Mouse (Mus musculus) intestine, embryonic 16.5 days (tissue): ENCODE data around the gene Gm266. TPM values are rescaled to one million over a fixed set of nuclear protein-coding genes. Genes with fewer than 3 reads are reported as not detected.

Experiments
- ATAC-seq: fragments of 200-750 bp; cut with Nextera tagmentation; 2 replicates; pipeline ENCODE4 v1.8.0; 2017; ENCODE audit warnings: moderate TSS enrichment, moderate library complexity
- H3K27ac ChIP-seq: fragments of 300-500 bp; sonication (generic); 2 replicates; pipeline ENCODE4 v1.5.1; 2014; ENCODE audit warnings: mild to moderate bottlenecking, low read length
- H3K27me3 ChIP-seq: fragments of 300-500 bp; sonication (generic); replicated peaks from 2 replicates; pipeline ENCODE4 v1.6.1; 2014; ENCODE audit warnings: low read length, control low read depth, mixed read lengths; ENCODE audit not compliant: control insufficient read depth, insufficient read depth
- H3K36me3 ChIP-seq: fragments of 300-500 bp; sonication (generic); 2 replicates; pipeline ENCODE4 v1.6.1; 2014; ENCODE audit warnings: low read length, control low read depth; ENCODE audit not compliant: control insufficient read depth, insufficient read depth
- H3K4me1 ChIP-seq: fragments of 300-500 bp; sonication (generic); 2 replicates; pipeline ENCODE4 v1.6.1; 2014; ENCODE audit warnings: low read length, control low read depth, mixed read lengths; ENCODE audit not compliant: control insufficient read depth, insufficient read depth
- H3K4me2 ChIP-seq: fragments of 300-500 bp; sonication (generic); 2 replicates; pipeline ENCODE4 v1.6.1; 2014; ENCODE audit warnings: low read depth, low read length, control low read depth
- H3K4me3 ChIP-seq: fragments of 300-500 bp; sonication (generic); 2 replicates; pipeline ENCODE4 v1.5.1; 2014; ENCODE audit warnings: mild to moderate bottlenecking, low read length
- H3K9ac ChIP-seq: fragments of 300-500 bp; sonication (generic); 2 replicates; pipeline ENCODE4 v1.6.1; 2014; ENCODE audit warnings: low read depth, low read length
- H3K9me3 ChIP-seq: fragments of 300-500 bp; sonication (generic); 2 replicates; pipeline ENCODE4 v1.6.1; 2016; ENCODE audit warnings: low read length, control low read depth; ENCODE audit not compliant: control insufficient read depth
- WGBS: fragments of 180-500 bp; shearing (Covaris S2); extraction: QIAGEN DNeasy Blood & Tissue Kit; methylation state at CpG from one replicate; pipeline ENCODE4 v1.1.7; 2014; 5-methylcytosine and 5-hydroxymethylcytosine counted together
- polyA plus RNA-seq: library from polyadenylated mRNA; unstranded; fragments of >200 nt; fragmentation: Nextera tagmentation; extraction: Ambion mirVana; gene quantifications from 2 replicates; pipeline ENCODE4 v1.2.1, GENCODE M21; 2015

Gene Gm266
- polyA plus RNA-seq, 1 experiment from 2014 or later: 11.7 TPM

DNA sequence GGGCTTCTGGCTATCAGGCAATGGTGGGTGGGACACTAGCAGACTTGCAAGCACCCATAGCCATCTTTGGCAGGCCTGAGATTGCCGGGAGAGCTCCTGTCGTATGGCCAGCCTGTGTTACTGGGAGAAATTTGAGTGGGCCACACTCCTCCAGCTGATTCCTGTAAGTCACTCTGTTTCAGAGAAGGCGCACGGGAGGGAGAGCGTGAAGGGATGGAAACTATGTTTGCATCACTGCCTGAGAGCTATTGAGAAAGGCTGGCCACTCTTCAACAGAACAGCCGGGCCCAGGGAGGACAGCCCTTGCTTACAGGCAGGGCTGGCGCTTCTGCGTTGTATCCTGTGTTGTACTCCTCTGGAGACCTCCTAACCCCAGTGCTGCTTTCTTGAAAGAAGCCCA lies 49.0 kb downstream of the Gm266 start:
- H3K27me3 ChIP-seq: peaks cover 8% of the 10 kb centered on the region; the same call in 1 of the 2 replicates
- H3K4me2 ChIP-seq: no peak overlapping the region
- no peak for ATAC-seq
- H3K9ac ChIP-seq: no peak overlapping the region
- WGBS: 68% methylated on average over 8 of the region's 8 CpGs
- no peaks in the 10 kb centered on the region for H3K9me3 ChIP-seq
- H3K27ac ChIP-seq: 0 out of 2 replicates have a peak overlapping the region, but pooled peaks have one; percentile 14
- H3K4me1 ChIP-seq: peaks cover 33% of the 10 kb centered on the region
- no peaks in the 10 kb centered on the region for H3K36me3 ChIP-seq
- H3K4me3 ChIP-seq: no peak overlapping the region

DNA sequence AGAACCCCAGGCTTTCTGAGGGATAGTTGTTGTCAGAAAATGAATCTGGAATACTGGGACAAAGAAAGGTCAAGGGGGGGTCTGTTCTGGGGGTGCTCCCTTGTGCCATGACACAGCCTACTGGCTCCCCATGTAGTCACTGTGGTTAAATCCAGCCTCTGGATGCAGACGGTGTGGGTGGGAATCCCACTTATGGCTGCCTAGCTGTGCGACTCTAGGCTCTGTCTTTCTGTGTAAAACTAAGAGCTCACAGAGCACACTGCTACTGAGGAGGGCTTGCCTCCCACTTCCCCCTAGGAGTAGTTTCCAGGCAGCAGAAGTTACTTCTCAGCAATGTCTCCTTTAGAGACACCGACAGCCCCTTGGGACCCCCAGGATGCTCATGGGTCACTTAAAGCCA lies 49.5 kb downstream of the Gm266 start:
- H3K36me3 ChIP-seq: no peaks in the 10 kb centered on the region
- no peak overlapping the region for H3K4me3 ChIP-seq
- peaks cover 34% of the 10 kb centered on the region for H3K4me1 ChIP-seq
- H3K4me2 ChIP-seq: no peak overlapping the region
- H3K27me3 ChIP-seq: peaks cover 9% of the 10 kb centered on the region
- H3K27ac ChIP-seq: 0 out of 2 replicates have a peak overlapping the region, but pooled peaks have one; percentile 14
- no peaks in the 10 kb centered on the region for H3K9me3 ChIP-seq
- H3K9ac ChIP-seq: no peak overlapping the region
- ATAC-seq: no peak
- WGBS: 82% methylated on average over 3 of the region's 3 CpGs

DNA sequence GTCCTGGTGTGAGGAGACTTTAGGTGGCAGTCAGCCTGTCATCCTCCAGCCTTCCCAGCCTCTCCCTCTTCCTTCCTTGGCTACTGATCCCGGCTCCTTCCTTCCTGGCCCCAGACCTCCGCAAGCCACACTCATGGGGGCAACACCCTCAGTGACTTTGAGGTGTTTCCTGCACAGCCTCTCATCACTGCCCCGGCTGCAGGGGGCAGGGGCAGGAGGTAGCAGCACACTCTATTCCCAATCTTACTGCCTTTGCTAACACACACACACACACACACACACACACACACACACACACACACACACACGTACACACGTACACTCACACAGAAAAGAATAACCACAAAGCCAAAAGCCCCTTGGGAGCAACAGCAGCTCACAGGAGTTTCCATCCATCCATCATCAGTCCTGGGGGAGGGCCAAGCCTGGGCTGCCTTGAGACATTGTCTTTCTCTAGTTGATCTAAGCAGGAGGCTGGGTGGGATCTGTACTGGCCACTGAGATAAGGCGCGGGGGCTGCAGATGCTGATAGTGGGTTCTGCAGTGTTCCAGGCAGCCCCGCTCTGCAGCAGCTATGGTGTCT lies 50.8 kb downstream of the Gm266 start:
- Histone ChIP-seq H3K27me3 (peaks cover 23% of the 10 kb centered on the region), H3K4me1 (peaks cover 47% of the 10 kb centered on the region), H3K36me3 (no peaks in the 10 kb centered on the region), H3K4me2 (no peak overlapping the region), H3K9me3 (no peaks in the 10 kb centered on the region), H3K4me3 (no peak overlapping the region), H3K9ac (no peak overlapping the region), H3K27ac (no peak overlapping the region; the same call in 1 of the 2 replicates)
- ATAC-seq: no peak
- 39% methylated on average over 7 of the region's 8 CpGs for WGBS

Other genes with a start within 250 kb of the Gm266 start
- gene Amn, start 214.7 kb downstream of the Gm266 start, polyA plus RNA-seq: 233 and 312 TPM in 2 replicates
- 30.1 and 32.5 TPM in 2 replicates for gene Cdc42bpb, start 108.1 kb downstream of the Gm266 start, polyA plus RNA-seq
- 1.2 TPM in 2 replicates for gene Lbhd2, start 79.0 kb downstream of the Gm266 start, polyA plus RNA-seq
- 20.4 and 29.1 TPM in 2 replicates for gene Exoc3l4, start 68.8 kb downstream of the Gm266 start, polyA plus RNA-seq
- 2.7 and 3.5 TPM in 2 replicates for gene Tnfaip2, start 43.4 kb downstream of the Gm266 start, polyA plus RNA-seq
- 523 and 531 TPM in 2 replicates for gene Eif5, start 52.2 kb upstream of the Gm266 start, polyA plus RNA-seq
- 13.4 and 14.2 TPM in 2 replicates for gene Mark3, start 88.7 kb upstream of the Gm266 start, polyA plus RNA-seq
- 927 and 953 TPM in 2 replicates for gene Ckb, start 186.5 kb upstream of the Gm266 start, polyA plus RNA-seq
- gene Trmt61a, start 192.3 kb upstream of the Gm266 start, polyA plus RNA-seq: 11.3 and 12.7 TPM in 2 replicates
- gene Bag5, start 227.4 kb upstream of the Gm266 start, polyA plus RNA-seq: 43.0 and 46.2 TPM in 2 replicates
- gene Apopt1, start 227.4 kb upstream of the Gm266 start, polyA plus RNA-seq: 56.2 and 58.2 TPM in 2 replicates